Mouse (Mus musculus): ENCODE measurements around the gene Hoxa5.

- no peak for TF ChIP-seq POLR2A (IDR thresholded peaks at IDR 0.05; ENCODE audit: control insufficient read depth, low read depth, low read length)
- no peak for TF ChIP-seq CTCF (IDR thresholded peaks at IDR 0.05; ENCODE audit: control insufficient read depth, insufficient read depth, insufficient replicate concordance, low read depth, low read length)
Measured at GRCm38 (mm10) chr6:52156551-52157200, 47.7 kb downstream of the Hoxa5 start.

All from testis, adult 2 months (tissue).